Comparison of ENCODE assay signal across 8 mouse cellular contexts in the genomic region with DNA sequence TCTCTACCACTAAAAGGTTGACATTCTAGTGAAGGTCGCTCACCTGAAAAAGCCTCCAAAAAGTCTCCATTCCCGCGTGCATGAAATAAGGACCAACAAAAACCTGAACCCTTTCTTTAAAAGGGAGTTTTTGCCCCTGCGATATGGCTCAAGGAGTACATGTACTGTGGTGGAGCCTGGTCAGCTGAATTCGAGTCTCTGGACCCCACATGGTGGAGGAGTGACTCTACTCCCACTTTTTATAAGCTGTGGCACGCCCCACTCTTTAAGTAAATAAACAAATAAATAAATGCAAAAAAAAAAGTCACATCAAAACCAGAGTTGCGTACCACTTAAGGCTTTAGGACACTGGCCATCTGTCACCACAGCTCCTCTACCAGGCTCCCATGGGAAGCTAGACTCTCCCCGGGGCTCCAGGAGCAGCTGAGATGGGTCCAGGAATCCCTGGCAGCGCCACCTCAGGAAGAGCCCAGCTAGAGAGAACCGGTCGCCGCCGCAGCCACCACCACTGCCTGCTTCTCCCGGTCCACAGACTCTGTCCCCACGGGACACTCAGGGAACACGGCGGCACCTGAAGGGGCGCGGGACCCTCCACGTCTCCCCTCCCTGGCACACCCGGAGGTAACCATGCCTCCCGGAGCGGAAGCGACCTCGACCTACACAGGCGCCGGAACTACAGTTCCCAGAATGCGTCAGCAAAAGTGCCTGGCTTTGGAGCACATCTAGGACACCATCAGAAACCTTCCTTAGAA. TPM values are rescaled to one million over a fixed set of nuclear protein-coding genes. Genes with fewer than 3 reads are reported as not detected.
DNase-seq lines count a peak whose midpoint lies in the region; ATAC-seq and TF ChIP-seq lines count a peak whose summit lies in the region.

Zfp109 (minus strand) TSS at position 521 of the 752 bp plus-strand sequence.

- TF ChIP-seq EP300 in liver, postnatal 0 days (IDR thresholded peaks at IDR 0.05; ENCODE audit: low read depth), result no peak

- peak within 1 kb of the TSS; percentile 60 for H3K4me2 ChIP-seq in forebrain, postnatal 0 days (ENCODE audit: low read depth)
- H3K4me2 ChIP-seq in liver, postnatal 0 days (ENCODE audit: low read depth, low read length), result peak within 1 kb of the TSS; percentile 81
- peak within 1 kb of the TSS; percentile 63 for H3K4me2 ChIP-seq in neural tube, embryonic 13.5 days

- TF ChIP-seq CTCF in G1E (IDR thresholded peaks at IDR 0.05; ENCODE audit: low read depth, low read length), result no peak
- peak; percentile 28; the same call in 1 of the 2 replicates for TF ChIP-seq CTCF in forebrain, postnatal 0 days (IDR thresholded peaks at IDR 0.05; ENCODE audit: low read depth)
- TF ChIP-seq CTCF in liver, postnatal 0 days (IDR thresholded peaks at IDR 0.05; ENCODE audit: low read depth), result no peak

- H3K36me3 ChIP-seq in G1E (replicated peaks), result peaks cover 7% of the 10 kb centered on the region
- H3K36me3 ChIP-seq in forebrain, postnatal 0 days (ENCODE audit: insufficient read depth), result peaks cover 10% of the 10 kb centered on the region
- H3K36me3 ChIP-seq in liver, postnatal 0 days (replicated peaks; ENCODE audit: insufficient read depth, low read length), result 0 out of 2 replicates have a peak, but pooled peaks cover 4% of the 10 kb centered on the region
- peaks cover 18% of the 10 kb centered on the region for H3K36me3 ChIP-seq in neural tube, embryonic 13.5 days

- H3K27ac ChIP-seq in forebrain, postnatal 0 days (ENCODE audit: low read depth, low read length), result no peak within 1 kb of the TSS
- H3K27ac ChIP-seq in liver, postnatal 0 days (ENCODE audit: low read depth), result no peak within 1 kb of the TSS
- H3K27ac ChIP-seq in neural tube, embryonic 13.5 days (replicated peaks), result no peak within 1 kb of the TSS

- no peaks in the 10 kb centered on the region for H3K9me3 ChIP-seq in G1E (replicated peaks)
- no peaks in the 10 kb centered on the region for H3K9me3 ChIP-seq in forebrain, postnatal 0 days (ENCODE audit: low read length)
- H3K9me3 ChIP-seq in liver, postnatal 0 days (ENCODE audit: low read length), result no peaks in the 10 kb centered on the region
- no peaks in the 10 kb centered on the region for H3K9me3 ChIP-seq in neural tube, embryonic 13.5 days

- peak within 1 kb of the TSS; percentile 77 for H3K4me3 ChIP-seq in G1E (ENCODE audit: low read depth, low read length)
- peak within 1 kb of the TSS; percentile 80 for H3K4me3 ChIP-seq in forebrain, postnatal 0 days (ENCODE audit: low read depth, low read length)
- peak within 1 kb of the TSS; percentile 85 for H3K4me3 ChIP-seq in liver, postnatal 0 days (ENCODE audit: low read depth, low read length)
- peak within 1 kb of the TSS; percentile 73 for H3K4me3 ChIP-seq in neural tube, embryonic 13.5 days

- peaks cover 3% of the 10 kb centered on the region; the same call in 1 of the 2 replicates for H3K27me3 ChIP-seq in G1E (ENCODE audit: insufficient read depth, low read length)
- H3K27me3 ChIP-seq in forebrain, postnatal 0 days (ENCODE audit: insufficient read depth, low read length), result no peaks in the 10 kb centered on the region
- no peaks in the 10 kb centered on the region for H3K27me3 ChIP-seq in liver, postnatal 0 days (ENCODE audit: insufficient read depth, low read length)
- peaks cover 8% of the 10 kb centered on the region for H3K27me3 ChIP-seq in neural tube, embryonic 13.5 days

- H3K4me1 ChIP-seq in G1E (ENCODE audit: insufficient read depth, low read depth, low read length), result no peaks in the 10 kb centered on the region
- peaks cover 5% of the 10 kb centered on the region; the same call in 1 of the 2 replicates for H3K4me1 ChIP-seq in forebrain, postnatal 0 days (ENCODE audit: insufficient read depth)
- peaks cover 8% of the 10 kb centered on the region for H3K4me1 ChIP-seq in liver, postnatal 0 days (ENCODE audit: insufficient read depth)
- peaks cover 8% of the 10 kb centered on the region for H3K4me1 ChIP-seq in neural tube, embryonic 13.5 days (replicated peaks)

- peak within 1 kb of the TSS; percentile 73 for H3K9ac ChIP-seq in forebrain, postnatal 0 days
- H3K9ac ChIP-seq in liver, postnatal 0 days (replicated peaks), result peak within 1 kb of the TSS; percentile 75
- peak within 1 kb of the TSS; percentile 79 for H3K9ac ChIP-seq in neural tube, embryonic 13.5 days

- DNase-seq in G1E (ENCODE audit: low spot score), result peak; percentile 40
- peak; percentile 67 for DNase-seq in cerebellum, adult 11-12 months
- peak; percentile 79 for DNase-seq in forebrain, postnatal 0 days
- DNase-seq in heart, postnatal 4 days, result peak; percentile 46
- peak; percentile 67 to 83 for DNase-seq in layer of hippocampus, adult 18-20 months (ENCODE audit: low spot score in 2 of 2)
- DNase-seq in liver, postnatal 0 days, result peak; percentile 59
- peak; percentile 67 for DNase-seq in testis, postnatal 14 days (ENCODE audit: low spot score)

- ATAC-seq in G1E (ENCODE audit: extremely low read depth, insufficient number of reproducible peaks, low FRiP score, poor library complexity, severe bottlenecking), result peak; percentile 70
- peak; percentile 97 for ATAC-seq in forebrain, postnatal 0 days
- ATAC-seq in liver, postnatal 0 days, result peak; percentile 72
- peak; percentile 92 for ATAC-seq in neural tube, embryonic 13.5 days (ENCODE audit: low read depth)

- 6% methylated on average over 28 of the region's 28 CpGs for whole genome bisulfite sequencing in forebrain, postnatal 0 days
- 6% methylated on average over 28 of the region's 28 CpGs for WGBS in liver, postnatal 0 days (ENCODE audit: insufficient replicate concordance)
- WGBS in neural tube, embryonic 13.5 days, result 6% methylated on average over 28 of the region's 28 CpGs

RNA-seq across cellular contexts. Expression of gene Zfp109, which starts in this region (rescaled TPM):
- total RNA-seq in G1E (2014; fragmentation: Nextera tagmentation) (1.7 and 3.1 TPM in 2 replicates), G1E (2017) (0.81 and 1.3 TPM in 2 replicates)
- 0.24 and 0.25 TPM in 2 replicates for polyA plus RNA-seq in G1E (2012)
- total RNA-seq in forebrain, postnatal 0 days (2014; rRNA removed), result 5.4 and 7.4 TPM in 2 replicates
- polyA plus RNA-seq in forebrain, postnatal 0 days (2015; fragmentation: Nextera tagmentation; extraction: Ambion mirVana), result 1.3 and 2.6 TPM in 2 replicates
- total RNA-seq in heart, postnatal 4 days (2021), result 1 to 10 TPM; 1.1 to 1.2 TPM
- 1 to 10 TPM; 9.2 to 10.0 TPM for total RNA-seq in layer of hippocampus, adult 18-20 months (2021)
- polyA plus RNA-seq in liver, postnatal 0 days (2015; fragmentation: Nextera tagmentation; extraction: Ambion mirVana), result 0.40 and 0.65 TPM in 2 replicates
- polyA plus RNA-seq in neural tube, embryonic 13.5 days (2015; fragmentation: Nextera tagmentation; extraction: Ambion mirVana), result 4.4 TPM in 2 replicates

Comparison
In these comparisons a context has a peak if more than half of its experiments do, and no peak if none do; other contexts are left out.
1. Peak in DNase-seq, ATAC-seq, H3K4me3 ChIP-seq, H3K9ac ChIP-seq and H3K4me2 ChIP-seq in liver, postnatal 0 days; RNA of the gene not detected or under 1 TPM.